Mouse (Mus musculus) midbrain, embryonic 11.5 days (tissue): ENCODE results near the gene Foxo6. TPM values are rescaled to one million over a fixed set of nuclear protein-coding genes. Genes with fewer than 3 reads are reported as not detected.

Source experiments
- ATAC-seq: fragments of 200-750 bp; cut with Nextera tagmentation; 2 replicates; pipeline ENCODE4 v1.8.0; 2017; ENCODE audit warnings: moderate TSS enrichment, moderate library complexity; ENCODE audit not compliant: low FRiP score
- DNase-seq: peaks from one replicate; pipeline ENCODE4 v3.0.0; 2015; ENCODE audit warnings: low spot score; ENCODE audit errors: missing footprints
- H3K27ac ChIP-seq: fragments of 300-500 bp; sonication (generic); 2 replicates; pipeline ENCODE4 v1.5.1; 2014; ENCODE audit warnings: low read depth, low read length
- H3K27me3 ChIP-seq: fragments of 300-500 bp; sonication (generic); 2 replicates; pipeline ENCODE4 v1.6.1; 2014; ENCODE audit warnings: mild to moderate bottlenecking, low read length, moderate library complexity, mixed read lengths; ENCODE audit not compliant: control insufficient read depth, insufficient read depth
- H3K36me3 ChIP-seq: fragments of 300-500 bp; sonication (generic); 2 replicates; pipeline ENCODE4 v1.6.1; 2014; ENCODE audit warnings: mild to moderate bottlenecking, low read length, moderate library complexity, mixed read lengths; ENCODE audit not compliant: control insufficient read depth, insufficient read depth
- H3K4me1 ChIP-seq: fragments of 300-500 bp; sonication (generic); 2 replicates; pipeline ENCODE4 v1.6.1; 2014; ENCODE audit warnings: low read length; ENCODE audit not compliant: control insufficient read depth, insufficient read depth
- H3K4me2 ChIP-seq: fragments of 300-500 bp; sonication (generic); 2 replicates; pipeline ENCODE4 v1.6.1; 2014; ENCODE audit warnings: mild to moderate bottlenecking, moderate library complexity
- H3K4me3 ChIP-seq: fragments of 300-500 bp; sonication (generic); 2 replicates; pipeline ENCODE4 v1.5.1; 2014; ENCODE audit warnings: low read depth, low read length
- H3K9ac ChIP-seq: fragments of 300-500 bp; sonication (generic); 2 replicates; pipeline ENCODE4 v1.6.1; 2014; ENCODE audit warnings: low read length
- H3K9me3 ChIP-seq: fragments of 300-500 bp; sonication (generic); 2 replicates; pipeline ENCODE4 v1.6.1; 2016; ENCODE audit warnings: low read length; ENCODE audit not compliant: control insufficient read depth
- WGBS: fragments of 180-500 bp; shearing (Covaris S2); extraction: QIAGEN DNeasy Blood & Tissue Kit; methylation state at CpG from one replicate; pipeline ENCODE4 v1.1.7; 2014; 5-methylcytosine and 5-hydroxymethylcytosine counted together
- polyA plus RNA-seq: library from polyadenylated mRNA; unstranded; fragments of >200 nt; fragmentation: Nextera tagmentation; extraction: Ambion mirVana; gene quantifications from 2 replicates; pipeline ENCODE4 v1.2.1, GENCODE M21; 2014

The Foxo6 gene
- 0.11 and 0.25 TPM in 2 replicates for polyA plus RNA-seq

GRCm38 (mm10) chr4:120287290-120288111 lies at the start of gene Foxo6:
Gene Foxo6 (minus strand): TSS chr4:120287349.
- H3K27ac ChIP-seq, result no peak within 1 kb of the TSS
- H3K9me3 ChIP-seq, result no peaks in the 10 kb centered on the region
- peak; percentile 100 for DNase-seq
- peaks cover 19% of the 10 kb centered on the region for H3K4me1 ChIP-seq
- peak; percentile 90 for ATAC-seq
- H3K9ac ChIP-seq, result peak within 1 kb of the TSS; percentile 63
- H3K27me3 ChIP-seq, result peaks cover 45% of the 10 kb centered on the region
- peak within 1 kb of the TSS; percentile 100 for H3K4me2 ChIP-seq
- peak within 1 kb of the TSS; percentile 61 for H3K4me3 ChIP-seq
- under 1% methylated on average over 60 of the region's 99 CpGs for WGBS
- H3K36me3 ChIP-seq, result no peaks in the 10 kb centered on the region

- ATAC-seq (no peak), DNase-seq (no peak)
- no peaks in the 10 kb centered on the region for H3K9me3 ChIP-seq
- H3K4me1 ChIP-seq, result peaks cover 10% of the 10 kb centered on the region
- no peaks in the 10 kb centered on the region for H3K36me3 ChIP-seq
- no peaks in the 10 kb centered on the region; the same call in 1 of the 2 replicates for H3K27me3 ChIP-seq
- no peak overlapping the region for H3K9ac ChIP-seq
- H3K4me3 ChIP-seq, result no peak overlapping the region
- WGBS, result 90% methylated on average over 4 of the region's 4 CpGs
- H3K4me2 ChIP-seq, result no peak overlapping the region
- no peak overlapping the region for H3K27ac ChIP-seq
Observed at GRCm38 (mm10) chr4:120334316-120334715, 47.2 kb upstream of the Foxo6 start.

GRCm38 (mm10) chr4:120332934-120333421 lies 45.8 kb upstream of the Foxo6 start:
- ATAC-seq, result peak; percentile 80
- Histone ChIP-seq H3K4me3 (no peak overlapping the region), H3K27me3 (no peaks in the 10 kb centered on the region; the same call in 1 of the 2 replicates), H3K4me2 (peak overlapping the region; percentile 12; the same call in 1 of the 2 replicates), H3K9ac (peak overlapping the region; percentile 24; the same call in 1 of the 2 replicates), H3K27ac (no peak overlapping the region), H3K9me3 (no peaks in the 10 kb centered on the region), H3K4me1 (peaks cover 10% of the 10 kb centered on the region), H3K36me3 (no peaks in the 10 kb centered on the region)
- DNase-seq, result peak; percentile 86
- WGBS, result 17% methylated on average over 11 of the region's 11 CpGs

GRCm38 (mm10) chr4:120332405-120332933 lies 45.3 kb upstream of the Foxo6 start:
- DNase-seq (no peak), ATAC-seq (peak; percentile 67)
- Histone ChIP-seq H3K4me1 (peaks cover 10% of the 10 kb centered on the region), H3K9me3 (no peaks in the 10 kb centered on the region), H3K4me3 (no peak overlapping the region), H3K27ac (peak overlapping the region; percentile 51; the same call in 1 of the 2 replicates), H3K9ac (peak overlapping the region; percentile 24; the same call in 1 of the 2 replicates), H3K4me2 (0 out of 2 replicates have a peak overlapping the region, but pooled peaks have one; percentile 12), H3K27me3 (no peaks in the 10 kb centered on the region; the same call in 1 of the 2 replicates), H3K36me3 (no peaks in the 10 kb centered on the region)
- 30% methylated on average over 7 of the region's 7 CpGs for WGBS

- no peak overlapping the region for H3K9ac ChIP-seq
- 84% methylated on average over 7 of the region's 7 CpGs for WGBS
- H3K4me3 ChIP-seq, result no peak overlapping the region
- peaks cover 10% of the 10 kb centered on the region for H3K4me1 ChIP-seq
- DNase-seq, result no peak
- peak; percentile 44; the same call in 1 of the 2 replicates for ATAC-seq
- H3K27ac ChIP-seq, result no peak overlapping the region
- no peaks in the 10 kb centered on the region for H3K9me3 ChIP-seq
- no peak overlapping the region for H3K4me2 ChIP-seq
- H3K27me3 ChIP-seq, result no peaks in the 10 kb centered on the region; the same call in 1 of the 2 replicates
- H3K36me3 ChIP-seq, result no peaks in the 10 kb centered on the region
Observed at GRCm38 (mm10) chr4:120331992-120332391, 44.8 kb upstream of the Foxo6 start.

GRCm38 (mm10) chr4:120331541-120331940 lies 44.4 kb upstream of the Foxo6 start:
- Histone ChIP-seq H3K4me1 (peaks cover 10% of the 10 kb centered on the region), H3K27me3 (no peaks in the 10 kb centered on the region; the same call in 1 of the 2 replicates), H3K27ac (no peak overlapping the region), H3K9me3 (no peaks in the 10 kb centered on the region), H3K36me3 (no peaks in the 10 kb centered on the region), H3K4me2 (no peak overlapping the region), H3K4me3 (no peak overlapping the region), H3K9ac (no peak overlapping the region)
- 92% methylated on average over 2 of the region's 2 CpGs for WGBS
- no peak for DNase-seq
- ATAC-seq, result no peak

GRCm38 (mm10) chr4:120325748-120326147 lies 38.6 kb upstream of the Foxo6 start:
- Histone ChIP-seq H3K4me1 (no peaks in the 10 kb centered on the region; the same call in 1 of the 2 replicates), H3K27ac (no peak overlapping the region), H3K27me3 (no peaks in the 10 kb centered on the region), H3K36me3 (no peaks in the 10 kb centered on the region), H3K4me2 (no peak overlapping the region), H3K9me3 (no peaks in the 10 kb centered on the region), H3K9ac (no peak overlapping the region), H3K4me3 (no peak overlapping the region)
- ATAC-seq (no peak), DNase-seq (no peak)
- WGBS, result 82% methylated on average over 4 of the region's 4 CpGs

- Histone ChIP-seq H3K27me3 (no peaks in the 10 kb centered on the region), H3K9ac (no peak overlapping the region), H3K4me3 (no peak overlapping the region), H3K36me3 (no peaks in the 10 kb centered on the region), H3K4me2 (no peak overlapping the region), H3K4me1 (no peaks in the 10 kb centered on the region; the same call in 1 of the 2 replicates), H3K9me3 (no peaks in the 10 kb centered on the region), H3K27ac (no peak overlapping the region)
- 74% methylated on average over 6 of the region's 6 CpGs for WGBS
- DNase-seq, result no peak
- ATAC-seq, result no peak
Observed at GRCm38 (mm10) chr4:120325051-120325450, 37.9 kb upstream of the Foxo6 start.

GRCm38 (mm10) chr4:120323858-120324257 lies 36.7 kb upstream of the Foxo6 start:
- H3K27ac ChIP-seq, result no peak overlapping the region
- H3K4me2 ChIP-seq, result no peak overlapping the region
- no peaks in the 10 kb centered on the region for H3K36me3 ChIP-seq
- no peaks in the 10 kb centered on the region; the same call in 1 of the 2 replicates for H3K4me1 ChIP-seq
- WGBS, result 93% methylated on average over 1 of the region's 1 CpGs
- no peaks in the 10 kb centered on the region for H3K9me3 ChIP-seq
- no peak overlapping the region for H3K4me3 ChIP-seq
- ATAC-seq (no peak), DNase-seq (peak; percentile 64)
- H3K9ac ChIP-seq, result no peak overlapping the region
- H3K27me3 ChIP-seq, result no peaks in the 10 kb centered on the region
